Mouse (Mus musculus) cerebellum, adult 11 months (tissue): ENCODE results near the gene Cpped1.

Source experiments
- DNase-seq: peaks from one replicate; pipeline ENCODE4 v3.0.0; 2022

Gene Cpped1

DNA sequence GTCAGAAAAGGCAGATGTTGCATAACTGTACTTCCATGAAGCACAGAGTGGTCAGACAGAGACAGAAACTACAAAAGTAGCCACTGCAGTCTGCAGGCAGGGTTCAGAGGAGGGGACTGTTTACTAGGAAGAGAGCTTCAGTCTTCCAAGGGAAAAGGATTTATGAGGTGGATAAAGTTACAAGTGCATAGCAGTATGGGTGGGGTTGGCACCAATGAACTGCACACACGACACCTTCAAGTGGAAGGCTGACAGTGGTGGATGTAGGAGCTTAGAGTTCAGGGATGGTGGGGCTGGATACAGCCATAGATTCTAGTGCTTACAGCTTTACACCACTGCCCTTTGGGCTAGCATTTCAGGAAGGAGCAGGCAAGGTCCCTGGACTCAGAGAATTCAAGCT, 75.8 kb downstream of the Cpped1 start:
- DNase-seq: no peak

- no peak for DNase-seq
These were observed 80.4 kb downstream of the Cpped1 start for GRCm38 (mm10) chr16:11828816-11829215.

- DNase-seq: no peak
These were observed 84.4 kb downstream of the Cpped1 start for GRCm38 (mm10) chr16:11824833-11825232.

GRCm38 (mm10) chr16:11824385-11824784, 84.9 kb downstream of the Cpped1 start:
- DNase-seq: no peak

GRCm38 (mm10) chr16:11820791-11821190, 88.5 kb downstream of the Cpped1 start:
- DNase-seq: no peak

- DNase-seq: peak; percentile 32
These were observed 94.2 kb downstream of the Cpped1 start for GRCm38 (mm10) chr16:11814935-11815650.

DNA sequence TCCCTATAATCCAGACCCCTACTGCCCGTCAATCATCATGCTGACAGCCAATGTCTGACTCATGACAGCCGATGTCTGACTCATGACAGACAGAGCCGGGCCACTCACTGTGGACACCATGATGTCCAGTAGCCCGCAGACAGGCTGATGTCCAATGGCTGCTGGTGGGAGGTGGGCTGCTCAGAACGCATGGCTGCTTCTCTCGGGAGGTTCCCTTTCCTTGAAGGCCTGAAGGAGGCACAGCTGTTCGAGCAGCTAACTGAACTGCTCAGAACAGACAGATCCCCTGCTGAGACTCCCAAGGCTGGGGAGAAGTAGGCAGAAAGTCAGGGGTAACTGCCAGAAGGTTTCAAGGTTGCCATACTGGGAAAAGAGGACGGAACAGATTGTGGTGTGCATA, 97.1 kb downstream of the Cpped1 start:
- no peak for DNase-seq

- peak; percentile 9 for DNase-seq
These were observed 99.6 kb downstream of the Cpped1 start for GRCm38 (mm10) chr16:11809615-11810014.

- DNase-seq: no peak
These were observed 107.2 kb downstream of the Cpped1 start for GRCm38 (mm10) chr16:11801960-11802539.

GRCm38 (mm10) chr16:11795758-11796460, 113.3 kb downstream of the Cpped1 start:
- no peak for DNase-seq

DNA sequence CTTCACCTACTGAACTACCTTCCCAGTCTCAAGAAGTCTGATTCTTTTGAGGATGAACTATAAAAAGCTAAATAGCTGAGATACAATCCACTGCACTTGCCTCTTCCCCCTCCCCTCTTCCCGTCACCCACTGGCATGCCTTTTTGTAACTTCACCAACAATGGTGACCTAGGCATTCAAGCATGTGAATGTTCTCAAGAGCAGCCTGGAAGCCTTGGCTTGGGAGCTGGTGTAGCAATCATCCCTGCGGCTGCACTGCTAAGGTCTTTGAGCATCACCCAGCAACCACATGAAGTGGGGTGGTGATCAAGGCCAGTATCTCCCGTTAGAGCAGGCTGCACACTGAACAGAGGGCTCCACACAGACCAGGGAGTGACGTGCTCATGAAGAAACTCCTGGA, 114.6 kb downstream of the Cpped1 start:
- no peak for DNase-seq

- DNase-seq: no peak
These were observed 115.9 kb downstream of the Cpped1 start for GRCm38 (mm10) chr16:11793391-11793790.

DNA sequence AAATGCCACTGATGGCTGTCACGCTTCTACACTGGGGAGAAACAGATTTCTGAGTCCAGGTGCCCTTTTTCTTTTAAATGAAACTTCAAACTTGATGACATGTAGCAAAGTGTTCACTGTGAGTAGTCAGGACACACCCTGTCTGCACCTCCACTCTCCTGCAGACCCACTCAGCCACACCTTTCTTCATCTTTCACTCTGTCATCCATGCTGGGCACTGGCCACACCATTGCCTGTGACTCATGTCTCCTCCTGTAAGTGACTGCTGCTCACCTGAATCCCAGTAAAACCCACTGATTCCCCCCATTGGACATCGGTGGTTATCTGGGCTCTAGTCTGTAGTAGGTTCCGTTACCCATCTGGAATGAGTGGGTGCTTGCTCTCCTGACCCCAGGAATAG, 118.8 kb downstream of the Cpped1 start:
- no peak for DNase-seq

DNA sequence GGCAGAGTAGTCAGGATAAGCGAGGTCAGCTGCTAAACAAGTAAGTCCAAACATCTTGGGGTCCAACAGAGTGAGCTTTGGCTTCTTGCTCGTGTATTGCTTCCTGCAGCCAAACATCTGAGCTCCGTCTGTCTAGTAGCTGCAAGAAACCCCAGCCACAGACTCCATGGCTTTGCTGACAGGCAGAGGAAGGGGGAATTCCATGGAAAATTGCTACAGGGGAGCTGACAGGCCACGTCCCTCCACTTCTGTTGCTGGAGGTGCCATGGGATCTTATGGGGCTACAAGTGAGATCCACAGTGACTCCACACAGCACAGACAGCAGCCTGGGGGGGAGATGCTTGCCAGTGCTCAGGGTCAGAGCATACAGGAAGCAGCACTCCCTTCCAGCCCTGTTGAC, 123.4 kb downstream of the Cpped1 start:
- DNase-seq: no peak

GRCm38 (mm10) chr16:11784354-11784753, 124.9 kb downstream of the Cpped1 start:
- no peak for DNase-seq

DNA sequence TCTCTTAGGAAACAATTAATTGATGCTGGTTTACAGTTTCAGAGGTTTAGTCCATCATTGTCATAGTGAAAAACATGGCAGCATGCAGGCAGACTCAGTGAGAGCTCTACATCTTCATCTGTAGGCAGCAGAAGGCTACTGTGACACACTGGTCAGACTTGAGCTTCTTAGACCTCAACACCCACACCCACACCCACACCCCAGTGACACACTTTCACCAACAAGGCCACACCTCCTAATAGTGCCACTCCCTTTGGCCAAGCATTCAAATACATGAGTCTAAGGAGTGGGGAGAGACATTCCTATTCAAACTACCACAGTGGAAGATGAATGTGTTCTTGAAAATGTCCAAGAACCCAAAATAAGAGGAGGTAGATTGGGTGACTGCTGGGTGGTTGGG, 125.9 kb downstream of the Cpped1 start:
- no peak for DNase-seq

GRCm38 (mm10) chr16:11782082-11782481, 127.2 kb downstream of the Cpped1 start:
- no peak for DNase-seq

DNA sequence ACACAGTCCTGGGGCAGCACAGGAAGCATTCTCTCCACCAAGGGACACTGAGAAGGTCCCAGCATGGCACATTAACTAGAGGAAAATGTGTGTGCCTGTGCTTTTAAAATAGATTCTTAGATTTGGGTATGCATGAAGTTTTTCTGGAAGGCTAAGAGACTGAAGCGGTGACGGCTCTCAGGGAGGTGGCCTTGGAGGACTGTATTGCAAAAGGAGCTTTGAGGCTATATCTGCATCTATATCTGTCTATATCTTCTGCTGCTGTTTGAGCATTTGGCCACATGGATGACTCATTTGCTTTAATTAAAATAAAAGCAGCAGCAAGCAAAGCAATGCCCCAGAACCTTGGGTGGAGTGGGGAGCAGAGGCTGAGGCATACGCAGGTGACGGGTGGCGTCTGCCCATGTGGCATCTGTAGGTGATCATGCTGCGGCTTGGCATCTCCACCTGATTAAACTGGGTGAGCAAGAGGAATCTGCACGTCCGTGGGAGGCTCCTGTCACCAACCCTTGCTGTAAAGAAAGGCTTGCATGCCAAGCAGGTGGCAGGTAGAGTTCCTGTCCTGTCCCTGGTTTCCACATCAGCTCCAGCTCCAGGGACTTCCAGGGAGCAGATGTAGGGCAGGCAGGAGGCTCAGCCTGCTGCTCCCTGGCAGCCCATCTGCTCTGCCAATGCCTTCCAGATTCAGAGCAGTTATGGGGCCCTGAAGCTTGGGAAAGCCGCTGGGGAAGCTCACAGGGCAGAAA, 130.4 kb downstream of the Cpped1 start:
- DNase-seq: peak; percentile 68

DNA sequence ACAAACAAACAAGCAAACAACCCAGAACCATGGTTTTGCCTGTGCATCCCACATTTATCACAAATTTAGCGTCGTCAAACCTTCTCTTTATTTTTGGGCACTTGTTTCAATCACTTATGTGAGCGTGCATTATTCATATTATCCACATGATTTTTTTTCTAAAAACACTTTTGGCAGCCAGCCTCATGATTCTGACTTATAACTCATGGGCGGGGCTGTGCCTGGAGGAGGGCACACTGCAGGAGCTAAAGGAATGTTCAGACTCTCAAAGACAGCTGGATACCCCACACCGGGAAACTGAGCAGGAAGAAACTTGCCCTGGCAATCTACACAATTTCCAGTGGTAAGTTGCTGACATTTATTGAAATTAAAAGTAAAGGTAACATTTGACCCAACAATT, 131.1 kb downstream of the Cpped1 start:
- no peak for DNase-seq

- no peak for DNase-seq
These were observed 132.7 kb downstream of the Cpped1 start for GRCm38 (mm10) chr16:11776528-11776927.

- no peak for DNase-seq
These were observed 134.9 kb downstream of the Cpped1 start for GRCm38 (mm10) chr16:11774321-11774720.

- DNase-seq: no peak
These were observed 136.9 kb downstream of the Cpped1 start for GRCm38 (mm10) chr16:11772318-11772717.

GRCm38 (mm10) chr16:11757951-11758350, 151.3 kb downstream of the Cpped1 start:
- DNase-seq: no peak

- no peak for DNase-seq
These were observed 151.8 kb downstream of the Cpped1 start for GRCm38 (mm10) chr16:11757471-11757870.
